Mouse (Mus musculus) kidney, embryonic 16.5 days (tissue): ENCODE results near the gene Tulp1. TPM values are rescaled to one million over a fixed set of nuclear protein-coding genes. Genes with fewer than 3 reads are reported as not detected.

Experiments used
- ATAC-seq: fragments of 200-750 bp; cut with Nextera tagmentation; 2 replicates; pipeline ENCODE4 v1.8.0; 2017; ENCODE audit warnings: moderate TSS enrichment; ENCODE audit not compliant: low FRiP score, low TSS enrichment
- H3K27ac ChIP-seq: fragments of 300-500 bp; sonication (generic); 2 replicates; pipeline ENCODE4 v1.5.1; 2014; ENCODE audit warnings: low read length
- H3K27me3 ChIP-seq: fragments of 300-500 bp; sonication (generic); 2 replicates; pipeline ENCODE4 v1.6.1; 2014; ENCODE audit warnings: low read length, control low read depth, mixed read lengths; ENCODE audit not compliant: insufficient read depth
- H3K36me3 ChIP-seq: fragments of 300-500 bp; sonication (generic); 2 replicates; pipeline ENCODE4 v1.6.1; 2014; ENCODE audit warnings: low read length, control low read depth, mixed read lengths; ENCODE audit not compliant: insufficient read depth
- H3K4me1 ChIP-seq: fragments of 300-500 bp; sonication (generic); 2 replicates; pipeline ENCODE4 v1.6.1; 2014; ENCODE audit warnings: low read length, control low read depth, mixed read lengths; ENCODE audit not compliant: insufficient read depth
- H3K4me2 ChIP-seq: fragments of 300-500 bp; sonication (generic); replicated peaks from 2 replicates; pipeline ENCODE4 v1.6.1; 2014; ENCODE audit warnings: low read depth, low read length
- H3K4me3 ChIP-seq: fragments of 300-500 bp; sonication (generic); 2 replicates; pipeline ENCODE4 v1.5.1; 2014; ENCODE audit warnings: mild to moderate bottlenecking, low read length
- H3K9ac ChIP-seq: fragments of 300-500 bp; sonication (generic); replicated peaks from 2 replicates; pipeline ENCODE4 v1.6.1; 2014; ENCODE audit warnings: low read length
- H3K9me3 ChIP-seq: fragments of 300-500 bp; sonication (generic); 2 replicates; pipeline ENCODE4 v1.6.1; 2016; ENCODE audit warnings: low read length, control low read depth
- WGBS: fragments of 180-500 bp; shearing (Covaris S2); extraction: QIAGEN DNeasy Blood & Tissue Kit; methylation state at CpG from one replicate; pipeline ENCODE4 v1.1.7; 2014; 5-methylcytosine and 5-hydroxymethylcytosine counted together
- polyA plus RNA-seq: library from polyadenylated mRNA; unstranded; fragments of >200 nt; fragmentation: Nextera tagmentation; extraction: Ambion mirVana; gene quantifications from 2 replicates; pipeline ENCODE4 v1.2.1, GENCODE M21; 2015

Tulp1 gene
- polyA plus RNA-seq, 1 experiment from 2014 or later, result 8.7 TPM

GRCm38 (mm10) chr17:28394051-28394765 lies 29.2 kb upstream of the Tulp1 start:
- no peak for ATAC-seq
- Histone ChIP-seq H3K9ac (no peak overlapping the region), H3K36me3 (peaks cover 11% of the 10 kb centered on the region; the same call in 1 of the 2 replicates), H3K4me2 (no peak overlapping the region), H3K4me1 (peaks cover 15% of the 10 kb centered on the region), H3K9me3 (no peaks in the 10 kb centered on the region), H3K27me3 (no peaks in the 10 kb centered on the region), H3K27ac (no peak overlapping the region), H3K4me3 (no peak overlapping the region)
- WGBS, result 56% methylated on average over 15 of the region's 15 CpGs

DNA sequence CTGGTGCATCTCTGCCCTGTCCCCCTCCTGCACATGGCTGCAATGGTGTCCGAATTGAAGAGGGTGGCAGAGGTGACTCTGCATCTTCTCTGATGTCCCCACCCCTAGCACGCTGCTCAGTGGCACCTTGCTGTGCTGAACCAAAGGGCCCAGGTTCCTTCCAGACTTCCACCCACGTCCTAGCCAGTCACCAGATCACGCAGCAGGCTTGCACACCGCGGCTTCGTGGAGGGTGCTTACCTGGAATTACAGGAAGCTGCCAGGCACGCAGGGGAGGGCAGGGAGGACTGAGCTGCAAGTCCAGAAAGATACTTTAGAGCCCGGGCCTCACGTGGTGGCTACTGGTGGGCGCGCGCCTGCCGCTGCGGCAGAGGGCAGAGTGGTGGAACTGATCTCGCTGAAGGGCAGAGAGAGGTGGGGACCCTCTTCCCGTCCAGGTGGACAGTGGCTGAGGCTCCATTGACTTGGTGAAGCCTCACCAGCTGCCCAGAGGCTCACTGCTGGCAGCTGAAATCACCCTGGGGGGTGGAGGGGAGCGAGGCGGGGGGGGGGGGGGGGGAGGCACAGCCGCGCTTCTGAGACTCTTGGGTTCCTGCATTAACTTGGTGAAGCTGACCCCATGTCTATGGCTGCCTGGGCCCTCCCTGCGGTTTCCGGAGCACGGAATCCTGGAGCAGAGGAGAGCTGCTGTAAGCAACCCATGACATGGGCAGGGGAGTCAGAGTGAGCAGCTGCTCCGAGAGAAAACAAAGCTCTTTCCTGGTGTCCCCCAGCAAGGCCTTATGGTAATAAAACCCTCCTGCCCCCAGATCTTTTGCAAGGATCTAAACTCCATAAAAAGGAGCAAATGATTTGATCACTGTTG lies 26.8 kb upstream of the Tulp1 start:
- WGBS, result 9% methylated on average over 20 of the region's 25 CpGs
- ATAC-seq, result peak; percentile 39; the same call in 1 of the 2 replicates
- Histone ChIP-seq H3K27ac (no peak overlapping the region), H3K4me2 (peak overlapping the region; percentile 48), H3K27me3 (0 out of 2 replicates have a peak, but pooled peaks cover 4% of the 10 kb centered on the region), H3K4me1 (peaks cover 18% of the 10 kb centered on the region), H3K9ac (peak overlapping the region; percentile 44; the same call in 1 of the 2 replicates), H3K36me3 (no peaks in the 10 kb centered on the region), H3K9me3 (no peaks in the 10 kb centered on the region), H3K4me3 (peak overlapping the region; percentile 16; the same call in 1 of the 2 replicates)

- WGBS, result 84% methylated on average over 3 of the region's 3 CpGs
- Histone ChIP-seq H3K27me3 (peaks cover 9% of the 10 kb centered on the region; the same call in 1 of the 2 replicates), H3K36me3 (no peaks in the 10 kb centered on the region), H3K4me3 (no peak overlapping the region), H3K9ac (no peak overlapping the region), H3K4me2 (no peak overlapping the region), H3K9me3 (no peaks in the 10 kb centered on the region), H3K27ac (no peak overlapping the region), H3K4me1 (peaks cover 19% of the 10 kb centered on the region)
- ATAC-seq, result no peak
These were observed 23.5 kb upstream of the Tulp1 start for GRCm38 (mm10) chr17:28388534-28388933.

GRCm38 (mm10) chr17:28386150-28386905 lies 21.3 kb upstream of the Tulp1 start:
- Histone ChIP-seq H3K36me3 (no peaks in the 10 kb centered on the region), H3K4me1 (peaks cover 7% of the 10 kb centered on the region; the same call in 1 of the 2 replicates), H3K4me3 (0 out of 2 replicates have a peak overlapping the region, but pooled peaks have one; percentile 9), H3K4me2 (peak overlapping the region; percentile 39), H3K9ac (peak overlapping the region; percentile 41; the same call in 1 of the 2 replicates), H3K9me3 (no peaks in the 10 kb centered on the region), H3K27me3 (peaks cover 9% of the 10 kb centered on the region; the same call in 1 of the 2 replicates), H3K27ac (no peak overlapping the region)
- 4% methylated on average over 23 of the region's 23 CpGs for WGBS
- ATAC-seq, result peak; percentile 46; the same call in 1 of the 2 replicates

DNA sequence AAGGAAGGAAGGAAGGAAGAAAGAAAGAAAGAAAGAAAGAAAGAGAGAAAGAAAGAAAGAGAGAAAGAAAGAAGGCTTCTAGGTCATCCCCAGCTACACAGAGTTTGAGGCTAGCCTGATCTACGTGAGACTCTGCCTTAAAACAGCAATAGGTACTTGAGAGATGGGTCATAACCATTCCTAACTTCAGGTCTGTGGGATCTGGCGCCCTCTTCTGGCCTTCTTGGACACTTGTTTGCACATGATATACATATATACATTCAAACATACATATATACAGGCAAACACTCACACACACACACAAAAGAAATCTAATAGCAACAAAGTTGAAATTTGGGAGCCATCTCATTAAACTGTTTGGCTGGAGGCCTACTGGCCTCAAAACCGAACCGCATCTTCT lies 19.3 kb upstream of the Tulp1 start:
- Histone ChIP-seq H3K9me3 (no peaks in the 10 kb centered on the region), H3K4me3 (no peak overlapping the region), H3K4me2 (no peak overlapping the region), H3K9ac (no peak overlapping the region), H3K36me3 (no peaks in the 10 kb centered on the region), H3K27ac (no peak overlapping the region), H3K27me3 (peaks cover 9% of the 10 kb centered on the region; the same call in 1 of the 2 replicates), H3K4me1 (peaks cover 7% of the 10 kb centered on the region; the same call in 1 of the 2 replicates)
- ATAC-seq, result no peak
- 71% methylated on average over 4 of the region's 4 CpGs for WGBS

DNA sequence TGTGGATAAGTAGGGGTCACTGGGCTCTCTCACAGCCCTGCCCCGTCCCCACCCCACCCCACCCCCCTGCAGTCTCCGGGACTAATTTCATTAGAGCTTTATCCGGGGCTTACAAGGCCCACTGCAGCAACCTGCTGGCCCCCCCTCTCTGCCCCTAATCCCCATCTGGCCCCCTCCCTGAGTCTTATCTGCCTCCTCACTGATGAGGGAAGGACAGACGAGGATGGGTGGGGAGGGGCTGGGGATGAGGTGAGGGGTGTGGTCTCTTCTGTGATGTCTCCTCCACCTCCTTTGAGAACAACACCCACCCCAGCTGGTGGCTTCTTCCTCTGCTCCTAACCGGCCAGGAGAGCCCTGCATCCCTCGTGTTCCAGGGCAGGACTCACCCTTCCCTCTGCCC lies 15.2 kb upstream of the Tulp1 start:
- H3K9me3 ChIP-seq, result no peaks in the 10 kb centered on the region
- no peaks in the 10 kb centered on the region for H3K36me3 ChIP-seq
- 10% methylated on average over 6 of the region's 6 CpGs for WGBS
- H3K4me2 ChIP-seq, result no peak overlapping the region
- H3K9ac ChIP-seq, result no peak overlapping the region
- H3K27ac ChIP-seq, result no peak overlapping the region
- peaks cover 5% of the 10 kb centered on the region; the same call in 1 of the 2 replicates for H3K4me1 ChIP-seq
- H3K4me3 ChIP-seq, result no peak overlapping the region
- H3K27me3 ChIP-seq, result peaks cover 7% of the 10 kb centered on the region; the same call in 1 of the 2 replicates
- ATAC-seq, result 0 out of 2 replicates have a peak, but pooled peaks have one; percentile 6

DNA sequence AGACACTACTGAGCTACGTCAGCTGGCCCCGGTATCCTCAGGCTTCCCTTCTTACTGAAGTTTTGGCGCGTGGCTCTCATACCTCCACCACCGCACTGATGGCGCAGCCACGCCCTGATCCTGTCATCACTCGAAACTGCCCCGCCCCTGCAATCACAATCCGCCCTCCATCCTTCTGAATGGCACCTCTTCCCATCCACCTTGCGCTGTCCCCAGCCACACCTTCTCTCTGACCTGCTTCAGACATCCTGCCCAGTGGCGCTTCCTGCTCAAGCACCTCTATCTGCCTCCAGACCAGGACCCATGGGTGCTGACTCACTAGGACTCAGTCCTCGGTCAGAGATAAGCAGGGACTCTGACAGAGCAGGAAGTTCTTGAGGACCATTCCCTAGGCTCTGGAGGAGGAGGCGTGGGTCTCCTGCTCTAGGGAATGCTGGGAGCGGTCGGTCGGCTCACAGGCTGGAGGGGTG lies 10.6 kb upstream of the Tulp1 start:
- H3K9me3 ChIP-seq, result no peaks in the 10 kb centered on the region
- H3K4me3 ChIP-seq, result no peak overlapping the region
- H3K9ac ChIP-seq, result no peak overlapping the region
- H3K36me3 ChIP-seq, result no peaks in the 10 kb centered on the region
- H3K4me1 ChIP-seq, result peaks cover 5% of the 10 kb centered on the region; the same call in 1 of the 2 replicates
- ATAC-seq, result peak; percentile 40; the same call in 1 of the 2 replicates
- H3K27ac ChIP-seq, result no peak overlapping the region
- peaks cover 19% of the 10 kb centered on the region for H3K27me3 ChIP-seq
- 7% methylated on average over 17 of the region's 17 CpGs for WGBS
- peak overlapping the region; percentile 23; the same call in 1 of the 2 replicates for H3K4me2 ChIP-seq

- 18% methylated on average over 15 of the region's 16 CpGs for WGBS
- Histone ChIP-seq H3K27ac (no peak overlapping the region), H3K9ac (no peak overlapping the region; the same call in 1 of the 2 replicates), H3K9me3 (no peaks in the 10 kb centered on the region), H3K4me2 (peak overlapping the region; percentile 26), H3K4me3 (no peak overlapping the region), H3K27me3 (peaks cover 19% of the 10 kb centered on the region), H3K4me1 (peaks cover 5% of the 10 kb centered on the region; the same call in 1 of the 2 replicates), H3K36me3 (no peaks in the 10 kb centered on the region)
- no peak for ATAC-seq
These were observed 9.5 kb upstream of the Tulp1 start for GRCm38 (mm10) chr17:28374494-28374893.

- Histone ChIP-seq H3K4me2 (peak overlapping the region; percentile 26), H3K9ac (no peak overlapping the region), H3K9me3 (no peaks in the 10 kb centered on the region), H3K27ac (no peak overlapping the region), H3K4me1 (peaks cover 5% of the 10 kb centered on the region; the same call in 1 of the 2 replicates), H3K36me3 (no peaks in the 10 kb centered on the region), H3K4me3 (no peak overlapping the region), H3K27me3 (peaks cover 19% of the 10 kb centered on the region)
- ATAC-seq, result peak; percentile 47; the same call in 1 of the 2 replicates
- WGBS, result 17% methylated on average over 10 of the region's 10 CpGs
These were observed 8.8 kb upstream of the Tulp1 start for GRCm38 (mm10) chr17:28373821-28374220.
